8 mouse cellular contexts compared by ENCODE assay signal in genomic region chr3:101812341-101812962, GRCm38 (mm10). TPM values are rescaled to one million over a fixed set of nuclear protein-coding genes. Genes with fewer than 3 reads are reported as not detected.
A peak's percentile ranks its signal among the peaks of the same experiment; 100 is the strongest.
DNase-seq lines count a peak whose midpoint lies in the region; ATAC-seq lines count a peak whose summit lies in the region.

No protein-coding gene starts in this region.

- ATAC-seq in CD4-positive, CD25-positive, alpha-beta regulatory T cell, adult 4 months, result peak; percentile 95
- ATAC-seq in limb, embryonic 13.5 days (ENCODE audit: low FRiP score, low read depth), result peak; percentile 91

- no peaks in the 10 kb centered on the region for H3K36me3 ChIP-seq in limb, embryonic 13.5 days

- H3K9me3 ChIP-seq in limb, embryonic 13.5 days, result no peaks in the 10 kb centered on the region

- H3K27ac ChIP-seq in limb, embryonic 13.5 days, result no peak overlapping the region

- H3K4me2 ChIP-seq in limb, embryonic 13.5 days (replicated peaks), result no peak overlapping the region

- WGBS in limb, embryonic 13.5 days, result 59% methylated on average over 10 of the region's 10 CpGs

- no peaks in the 10 kb centered on the region for H3K27me3 ChIP-seq in limb, embryonic 13.5 days

- DNase-seq in adrenal gland, adult 18-20 months (ENCODE audit: low spot score in 2 of 2), result peak; percentile 63 to 69
- DNase-seq in embryo, embryonic 11.5 days (ENCODE audit: low read depth, low spot score), result peak; percentile 65
- DNase-seq in heart, adult 8-10 months (ENCODE audit: low spot score), result peak; percentile 65
- DNase-seq in kidney, adult 9 months, result peak; percentile 76
- peak; percentile 70 for DNase-seq in neural tube, embryonic 10.5 days (ENCODE audit: extremely low spot score, low spot score)
- DNase-seq in thymus, postnatal 10 days (ENCODE audit: low spot score in 2 of 2), result peak; percentile 58 to 70

- H3K4me3 ChIP-seq in limb, embryonic 13.5 days, result no peak overlapping the region

- no peak overlapping the region for H3K9ac ChIP-seq in limb, embryonic 13.5 days

- peaks cover 6% of the 10 kb centered on the region for H3K4me1 ChIP-seq in limb, embryonic 13.5 days

RNA-seq across cellular contexts. Expression of gene Mab21l3, which starts 36.3 kb away (rescaled TPM):
- not detected for polyA plus RNA-seq in CD4-positive, CD25-positive, alpha-beta regulatory T cell, adult 4 months (2017; shearing (Covaris generic))
- total RNA-seq in adrenal gland, adult 18-20 months (2021), result under 1 TPM; 0.13 to 0.22 TPM
- not detected for total RNA-seq in heart, adult 8-10 months (2022)
- polyA plus RNA-seq in limb, embryonic 13.5 days (2015; fragmentation: Nextera tagmentation; extraction: Ambion mirVana), result 1.3 and 1.5 TPM in 2 replicates
